Mouse (Mus musculus) naive thymus-derived CD4-positive, alpha-beta T cell, adult 2 months (primary cell): Measurements from ENCODE around the gene Gm20503.

Source experiments
- DNase-seq: peaks from one replicate; pipeline ENCODE4 v3.0.0-alpha.2; 2011; ENCODE audit warnings: low read depth

Gm20503 gene

DNA sequence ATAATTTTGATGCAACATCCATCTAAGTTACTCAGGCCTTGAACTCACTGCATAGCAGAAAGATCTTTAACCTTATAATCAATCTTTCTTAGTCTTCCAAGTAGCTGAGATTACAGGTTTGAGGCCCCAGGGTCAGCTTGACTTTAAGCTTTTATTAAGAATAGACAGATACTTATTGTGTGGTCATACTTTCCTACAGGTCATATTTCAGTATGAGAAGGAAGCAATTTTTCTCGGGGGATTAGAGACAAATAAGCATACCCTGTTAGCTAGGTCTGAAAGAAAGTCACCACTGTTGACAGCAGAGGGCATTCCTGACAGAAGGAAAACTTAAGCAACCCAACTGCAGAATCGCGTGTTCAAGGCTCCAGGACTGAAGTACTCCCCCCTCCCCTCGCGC, 5.0 kb downstream of the Gm20503 start:
- DNase-seq, result no peak

DNA sequence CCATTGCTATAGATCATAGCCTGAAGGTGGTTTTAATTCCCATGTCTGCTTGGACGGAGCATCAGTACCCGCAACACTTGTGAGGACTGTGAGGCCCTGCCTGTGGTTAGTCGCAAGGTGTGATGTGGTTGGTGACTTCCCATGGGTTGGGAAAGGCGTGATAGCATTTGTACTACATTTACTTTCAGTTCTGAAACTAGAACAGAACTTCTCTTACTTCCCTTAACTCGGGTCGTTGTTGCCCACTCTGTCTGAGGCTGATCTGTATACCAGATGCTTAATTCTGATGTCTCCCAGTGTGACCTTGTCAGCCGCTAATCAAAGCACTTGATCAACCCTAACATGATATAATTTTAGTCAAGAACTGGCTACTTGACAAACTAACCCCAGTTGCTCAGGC, 6.2 kb downstream of the Gm20503 start:
- peak; percentile 65 for DNase-seq

GRCm38 (mm10) chr4:59009696-59010095, 6.7 kb downstream of the Gm20503 start:
- DNase-seq, result peak; percentile 21

DNA sequence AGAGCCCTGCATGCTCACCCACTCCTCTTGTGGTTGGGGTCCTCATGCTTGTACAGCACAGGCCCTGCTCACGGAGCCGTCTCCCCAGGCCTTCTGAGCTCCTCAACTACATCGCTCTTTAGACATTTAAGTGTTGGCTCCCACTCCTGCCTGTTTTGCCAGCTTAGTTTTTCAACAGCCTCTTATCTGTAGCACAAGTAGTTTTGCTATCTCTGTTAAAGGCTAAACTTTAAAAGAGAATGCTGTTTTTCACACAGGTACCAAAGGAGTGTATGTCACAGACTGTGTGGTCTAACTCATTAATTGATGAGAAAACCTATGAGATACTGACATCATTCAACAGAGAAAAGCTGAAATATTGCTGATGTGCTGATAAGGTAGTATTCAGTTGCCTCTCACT, 8.4 kb downstream of the Gm20503 start:
- DNase-seq, result no peak

DNA sequence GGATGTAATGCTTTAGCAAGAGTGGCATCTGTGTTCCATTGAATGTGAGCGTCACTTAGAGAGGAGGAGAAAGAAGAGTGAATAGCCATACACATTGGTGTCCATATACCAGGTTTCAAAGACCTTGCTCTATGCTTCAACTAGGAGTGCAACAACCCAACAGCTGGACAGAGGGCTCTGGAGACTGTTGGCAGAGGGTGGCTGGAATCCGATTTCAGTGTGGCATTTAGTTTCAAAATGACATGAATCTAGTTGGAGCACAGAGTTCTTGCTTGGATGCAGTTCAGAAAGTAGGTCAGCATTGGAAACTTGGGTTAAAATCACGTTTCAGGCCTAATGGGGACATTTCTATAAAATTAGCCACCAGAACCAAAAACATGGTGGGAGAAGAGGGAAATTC, 12.2 kb downstream of the Gm20503 start:
- no peak for DNase-seq

GRCm38 (mm10) chr4:59016922-59017321, 13.9 kb downstream of the Gm20503 start:
- no peak for DNase-seq

- no peak for DNase-seq
Measured at GRCm38 (mm10) chr4:59034325-59034917, 31.4 kb downstream of the Gm20503 start.

- DNase-seq, result peak; percentile 73
Measured at GRCm38 (mm10) chr4:59034918-59035785, 32.1 kb downstream of the Gm20503 start, which contains the start of gene Gng10. Gene Gng10, plus strand, starts transcription at chr4:59035088.

- DNase-seq, result no peak
Measured at GRCm38 (mm10) chr4:59035786-59036350, 32.9 kb downstream of the Gm20503 start.

GRCm38 (mm10) chr4:59036490-59037127, 33.6 kb downstream of the Gm20503 start:
- peak; percentile 86 for DNase-seq

GRCm38 (mm10) chr4:59037525-59037924, 34.5 kb downstream of the Gm20503 start:
- DNase-seq, result no peak

GRCm38 (mm10) chr4:59040397-59041287, 37.6 kb downstream of the Gm20503 start:
- no peak for DNase-seq

GRCm38 (mm10) chr4:59043074-59043473, 40.1 kb downstream of the Gm20503 start:
- no peak for DNase-seq

DNA sequence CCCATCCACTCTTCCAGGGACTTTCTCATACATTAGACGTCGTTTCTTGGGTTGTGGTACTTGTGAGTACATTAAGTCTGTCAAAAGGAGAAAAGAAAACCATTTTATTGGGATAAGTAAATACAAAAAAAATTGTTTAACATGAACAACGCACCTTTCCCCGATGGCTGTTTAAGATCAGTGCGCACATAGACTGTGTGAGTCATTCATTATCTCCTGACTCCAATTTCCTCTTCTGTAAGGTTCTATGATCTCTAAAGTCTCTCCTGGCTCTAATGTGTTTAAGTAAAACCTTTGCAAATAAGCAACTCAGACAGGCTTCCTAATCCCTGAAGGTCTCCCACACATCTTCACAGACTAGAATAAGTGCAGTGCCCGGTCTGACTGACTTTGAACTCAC, 40.9 kb downstream of the Gm20503 start:
- no peak for DNase-seq

DNA sequence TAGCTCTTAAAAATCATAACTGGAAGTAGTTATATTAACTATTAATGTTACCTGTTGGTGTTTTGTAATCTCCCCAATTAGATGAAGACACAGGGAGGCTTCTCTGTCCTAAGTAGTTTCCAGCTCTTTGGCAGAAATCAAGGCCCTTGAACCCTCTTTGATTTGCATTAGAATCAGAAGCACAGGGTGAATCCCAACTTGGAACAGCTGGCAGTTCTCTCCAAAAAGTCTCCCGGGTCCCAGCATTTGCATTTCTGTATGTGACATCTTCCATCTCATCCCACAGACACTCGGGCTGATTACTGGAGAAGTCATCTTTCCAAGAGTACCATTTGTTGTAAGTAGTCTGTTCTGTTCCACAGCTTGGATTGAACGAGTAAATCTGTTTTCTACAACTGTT, 44.2 kb downstream of the Gm20503 start:
- DNase-seq, result no peak

DNA sequence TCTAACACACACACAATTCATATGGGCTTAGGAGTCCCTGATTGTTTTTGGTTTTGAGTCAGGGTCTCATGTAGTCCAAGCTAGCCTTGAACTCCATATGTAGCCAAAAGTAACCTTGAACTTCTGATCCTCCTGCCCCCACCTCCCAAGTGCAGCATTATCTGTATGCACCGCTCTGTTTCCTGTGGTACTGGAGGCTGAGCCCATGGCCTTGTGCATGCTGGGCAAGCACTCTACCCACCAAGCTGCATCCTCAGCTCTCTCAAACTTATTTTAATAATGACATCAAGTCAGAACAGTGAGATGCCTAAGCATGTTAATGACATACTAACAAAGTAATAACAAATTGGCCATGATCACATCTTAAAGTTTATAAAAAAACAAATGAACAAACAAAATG, 48.1 kb downstream of the Gm20503 start:
- DNase-seq, result no peak

- DNase-seq, result no peak
Measured at GRCm38 (mm10) chr4:59057929-59058328, 54.9 kb downstream of the Gm20503 start.

- DNase-seq, result no peak
Measured at GRCm38 (mm10) chr4:59062526-59062925, 59.5 kb downstream of the Gm20503 start.

GRCm38 (mm10) chr4:59069276-59069675, 66.3 kb downstream of the Gm20503 start:
- DNase-seq, result no peak

DNA sequence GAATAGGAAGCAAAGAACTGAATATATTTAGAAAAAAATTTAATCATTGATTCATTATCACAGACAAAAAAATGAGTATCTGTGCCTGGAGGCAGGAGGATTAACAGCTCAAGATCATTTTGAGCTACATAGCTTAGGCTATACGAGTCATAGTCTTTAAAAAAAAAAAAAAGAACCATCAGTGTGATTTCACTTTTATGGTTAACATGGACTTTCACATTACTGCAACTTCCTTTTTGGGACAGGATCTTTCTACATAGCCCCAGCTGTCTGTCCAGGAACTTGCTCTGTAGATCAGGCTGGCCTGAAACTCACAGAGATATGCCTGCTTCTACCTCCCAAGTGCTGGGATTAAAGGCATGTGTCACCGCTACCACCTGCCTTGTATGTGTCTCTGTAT, 80.4 kb downstream of the Gm20503 start:
- no peak for DNase-seq

- no peak for DNase-seq
Measured at GRCm38 (mm10) chr4:59089391-59089790, 86.4 kb downstream of the Gm20503 start.
